In the genomic region with DNA sequence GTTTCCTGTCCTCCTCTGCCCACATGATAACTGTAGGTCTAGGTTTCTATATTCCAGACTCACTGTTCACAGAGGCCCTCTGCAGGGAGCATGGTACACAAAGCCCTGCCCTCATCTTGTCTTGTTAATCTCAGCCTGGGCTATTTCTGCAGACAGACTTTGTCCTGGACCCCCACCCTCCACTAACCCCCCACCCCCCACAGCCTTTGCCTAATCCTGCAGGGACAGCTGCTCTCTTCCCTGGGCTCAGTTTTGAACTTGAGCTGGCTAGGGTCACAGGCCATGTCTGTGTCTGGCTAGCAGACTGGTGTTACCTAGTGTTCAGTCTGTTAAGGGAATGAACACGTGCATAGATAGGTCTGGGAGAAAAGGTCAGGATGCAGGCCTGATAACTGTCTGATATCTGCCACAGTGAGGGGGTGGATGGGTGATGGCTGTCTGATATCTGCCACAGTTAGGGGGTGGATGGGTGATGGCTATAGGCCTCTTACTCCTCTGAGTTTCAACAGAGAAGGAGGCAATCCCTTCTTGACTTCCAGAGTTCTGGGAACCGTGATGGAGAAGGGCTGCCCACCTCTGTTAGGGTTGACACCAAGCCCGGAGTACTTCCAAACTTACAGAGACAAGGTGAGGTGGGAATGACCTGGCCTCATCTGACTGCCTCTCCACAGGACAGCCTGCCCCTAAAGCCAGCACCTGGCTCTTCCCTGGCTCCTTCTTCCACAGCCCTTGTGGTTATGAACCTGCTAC, we compare ENCODE assay signal across 8 mouse cellular contexts. TPM values are rescaled to one million over a fixed set of nuclear protein-coding genes. Genes with fewer than 3 reads are reported as not detected.
DNase-seq lines count a peak whose midpoint lies in the region; ATAC-seq lines count a peak whose summit lies in the region.
"Had no signal": no experiment of that assay in that cellular context is flagged by ENCODE, and none has a peak within 500 bp of the region (broad histone marks: within the 10 kb centered on the region; RNA-seq: fewer than 3 reads in every experiment).

No protein-coding gene starts in this region.

- 62% methylated on average over 3 of the region's 3 CpGs for WGBS in heart, embryonic 16.5 days
- 80% methylated on average over 3 of the region's 3 CpGs for WGBS in midbrain, embryonic 12.5 days
- 73% methylated on average over 3 of the region's 3 CpGs for WGBS in midbrain, embryonic 16.5 days
- WGBS in limb, embryonic 13.5 days: 67% methylated on average over 3 of the region's 3 CpGs

- peaks cover 31% of the 10 kb centered on the region for H3K4me1 ChIP-seq in heart, embryonic 16.5 days (ENCODE audit: control insufficient read depth, insufficient read depth, low read length)
- peaks cover 36% of the 10 kb centered on the region for H3K4me1 ChIP-seq in midbrain, embryonic 12.5 days
- H3K4me1 ChIP-seq in midbrain, embryonic 16.5 days (ENCODE audit: control insufficient read depth, insufficient read depth, low read length): peaks cover 30% of the 10 kb centered on the region
- peaks cover 29% of the 10 kb centered on the region for H3K4me1 ChIP-seq in limb, embryonic 13.5 days

- H3K9ac ChIP-seq in heart, embryonic 16.5 days (ENCODE audit: low read length): no peak overlapping the region
- H3K9ac ChIP-seq in midbrain, embryonic 12.5 days (replicated peaks): 0 out of 2 replicates have a peak overlapping the region, but pooled peaks have one; percentile 11
- H3K9ac ChIP-seq in midbrain, embryonic 16.5 days (ENCODE audit: low read depth, low read length): no peak overlapping the region
- H3K9ac ChIP-seq in limb, embryonic 13.5 days: no peak overlapping the region

- H3K27me3 ChIP-seq in heart, embryonic 16.5 days (ENCODE audit: control insufficient read depth, insufficient read depth, low read length): no peaks in the 10 kb centered on the region
- peaks cover 27% of the 10 kb centered on the region for H3K27me3 ChIP-seq in midbrain, embryonic 12.5 days
- H3K27me3 ChIP-seq in midbrain, embryonic 16.5 days (ENCODE audit: control insufficient read depth, insufficient read depth, low read depth, low read length): no peaks in the 10 kb centered on the region
- H3K27me3 ChIP-seq in limb, embryonic 13.5 days: peaks cover 44% of the 10 kb centered on the region

- ATAC-seq in heart, embryonic 16.5 days (replicated peaks; ENCODE audit: extremely low read depth, insufficient read depth, low FRiP score): no peak
- no peak for ATAC-seq in midbrain, embryonic 12.5 days (ENCODE audit: low FRiP score, low read depth)
- no peak for ATAC-seq in midbrain, embryonic 16.5 days
- 0 out of 2 replicates have a peak, but pooled peaks have one; percentile 14 for ATAC-seq in limb, embryonic 13.5 days (ENCODE audit: low FRiP score, low read depth)
- no peak for ATAC-seq in frontal cortex, adult (ENCODE audit: low TSS enrichment)

- H3K36me3 ChIP-seq in heart, embryonic 16.5 days (ENCODE audit: control insufficient read depth, insufficient read depth): no peaks in the 10 kb centered on the region; the same call in 1 of the 2 replicates
- H3K36me3 ChIP-seq in midbrain, embryonic 12.5 days: no peaks in the 10 kb centered on the region
- peaks cover 7% of the 10 kb centered on the region; the same call in 1 of the 2 replicates for H3K36me3 ChIP-seq in midbrain, embryonic 16.5 days (ENCODE audit: control insufficient read depth, insufficient read depth, low read length)
- no peaks in the 10 kb centered on the region for H3K36me3 ChIP-seq in limb, embryonic 13.5 days

- H3K9me3 ChIP-seq in heart, embryonic 16.5 days (replicated peaks; ENCODE audit: control insufficient read depth, low read length): no peaks in the 10 kb centered on the region
- no peaks in the 10 kb centered on the region for H3K9me3 ChIP-seq in midbrain, embryonic 12.5 days
- no peaks in the 10 kb centered on the region for H3K9me3 ChIP-seq in midbrain, embryonic 16.5 days (replicated peaks; ENCODE audit: control insufficient read depth, low read length, poor library complexity, severe bottlenecking)
- H3K9me3 ChIP-seq in limb, embryonic 13.5 days: no peaks in the 10 kb centered on the region

- H3K4me3 ChIP-seq in heart, embryonic 16.5 days (ENCODE audit: low read length): no peak overlapping the region
- H3K4me3 ChIP-seq in midbrain, embryonic 12.5 days: no peak overlapping the region
- H3K4me3 ChIP-seq in midbrain, embryonic 16.5 days (ENCODE audit: low read depth, low read length): no peak overlapping the region
- H3K4me3 ChIP-seq in limb, embryonic 13.5 days: no peak overlapping the region

- no peak for DNase-seq in heart, adult 9 months (ENCODE audit: low spot score in 2 of 2)
- DNase-seq in retina, postnatal 1 day: peak; percentile 78
- DNase-seq: right cerebral cortex, postnatal 4 days had no signal

- H3K27ac ChIP-seq in heart, embryonic 16.5 days (ENCODE audit: low read length): peak overlapping the region; percentile 81
- H3K27ac ChIP-seq in midbrain, embryonic 12.5 days (replicated peaks): 0 out of 2 replicates have a peak overlapping the region, but pooled peaks have one; percentile 35
- H3K27ac ChIP-seq in midbrain, embryonic 16.5 days (ENCODE audit: low read length): no peak overlapping the region
- no peak overlapping the region; the same call in 1 of the 2 replicates for H3K27ac ChIP-seq in limb, embryonic 13.5 days

- H3K4me2 ChIP-seq in heart, embryonic 16.5 days (ENCODE audit: low read depth, low read length): peak overlapping the region; percentile 97; the same call in 1 of the 2 replicates
- H3K4me2 ChIP-seq in midbrain, embryonic 12.5 days (replicated peaks): no peak overlapping the region
- no peak overlapping the region for H3K4me2 ChIP-seq in midbrain, embryonic 16.5 days (ENCODE audit: low read length)
- H3K4me2 ChIP-seq in limb, embryonic 13.5 days (replicated peaks): no peak overlapping the region

RNA-seq across cellular contexts. Expression of a gene that starts 4.0 kb away (rescaled TPM):
- 12.7 and 15.6 TPM in 2 replicates for polyA plus RNA-seq in heart, embryonic 16.5 days (2015; fragmentation: Nextera tagmentation; extraction: Ambion mirVana)
- 14.0 and 15.3 TPM in 2 replicates for polyA plus RNA-seq in midbrain, embryonic 12.5 days (2016; fragmentation: Nextera tagmentation; extraction: Ambion mirVana)
- 23.7 and 24.3 TPM in 2 replicates for polyA plus RNA-seq in midbrain, embryonic 16.5 days (2015; fragmentation: Nextera tagmentation; extraction: Ambion mirVana)
- 9.0 and 9.2 TPM in 2 replicates for polyA plus RNA-seq in limb, embryonic 13.5 days (2015; fragmentation: Nextera tagmentation; extraction: Ambion mirVana)

Comparison
In these comparisons a context has a peak if more than half of its experiments do, and no peak if none do; other contexts are left out.
1. H3K27ac ChIP-seq: peak in heart, embryonic 16.5 days (single experiment) and midbrain, embryonic 12.5 days (single experiment); none in midbrain, embryonic 16.5 days (single experiment) and limb, embryonic 13.5 days (single experiment).